Mouse (Mus musculus) lung, adult 18-20 months (tissue): ENCODE results near the gene Socs3.

Source experiments
- DNase-seq, 2 experiments: peaks; one replicate each; pipeline ENCODE4 v3.0.0; 2022; ENCODE audit warnings: mixed read lengths in 2 of 2

Gene Socs3

DNA sequence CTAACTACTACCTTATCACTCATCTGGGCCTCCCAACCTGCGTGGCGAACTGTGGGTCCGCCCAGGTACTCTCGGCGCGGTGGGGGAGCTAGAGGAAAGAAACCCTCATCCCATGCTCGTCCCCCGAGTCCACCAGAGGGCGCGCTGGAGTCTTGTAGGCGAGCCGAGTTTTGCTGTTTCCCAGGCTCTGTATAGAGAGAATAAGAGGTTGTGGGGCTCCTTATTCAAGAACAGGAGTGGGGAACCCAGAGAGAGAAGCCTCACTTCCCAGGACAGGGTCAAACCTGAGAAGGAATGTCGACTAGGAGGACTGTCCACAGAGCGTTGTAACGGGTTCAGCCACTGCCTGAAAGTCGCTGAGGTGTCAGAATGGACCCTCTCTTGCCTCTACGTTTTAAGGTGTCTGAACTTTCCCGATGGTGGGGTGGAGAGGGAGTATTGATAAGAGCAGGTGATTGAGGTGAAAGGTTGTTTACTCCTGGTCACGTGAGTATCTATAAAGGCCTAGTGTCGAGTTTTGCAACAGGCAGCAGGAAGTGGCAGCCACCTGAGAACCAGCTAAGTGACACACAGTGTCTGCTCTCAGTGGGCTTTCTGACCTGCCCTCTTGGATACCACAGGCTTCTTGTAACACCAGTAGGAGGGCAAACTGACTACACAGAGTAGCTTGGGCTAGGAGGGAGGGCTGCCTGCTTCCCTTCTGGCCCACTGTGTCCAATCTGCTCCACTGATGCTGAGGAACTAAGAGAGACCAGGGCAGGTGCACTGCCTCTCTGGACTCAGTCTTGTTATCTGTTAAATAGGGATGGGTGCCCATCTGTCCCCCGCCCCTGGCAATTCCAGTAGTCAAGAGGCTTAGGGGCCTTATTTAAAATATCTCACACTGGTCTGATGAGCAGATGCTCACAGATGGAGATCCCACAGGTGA is at the start of gene Socs3:
Gene Socs3, minus strand, starts transcription at position 103 of the 928 bp plus-strand sequence.
- DNase-seq = peak; percentile 93 to 95

DNA sequence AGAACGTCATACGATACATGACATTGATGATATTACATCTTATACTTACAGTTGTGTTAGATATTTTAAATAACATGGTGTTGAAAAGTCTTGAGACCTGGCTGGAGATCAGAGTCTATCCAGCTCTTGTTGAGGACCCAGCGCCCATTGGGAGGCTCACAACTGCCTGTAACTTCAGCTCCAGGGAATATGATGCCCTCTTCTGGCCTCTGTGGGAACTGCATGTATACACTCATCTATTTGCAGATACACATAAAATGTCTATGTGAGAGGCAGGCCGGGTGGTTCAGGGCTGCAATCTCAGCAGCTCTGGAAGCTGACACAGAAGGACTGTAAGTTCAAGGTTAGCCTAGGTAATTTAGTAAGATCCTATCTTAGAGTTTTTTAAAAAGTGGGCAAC is 48.5 kb upstream of the Socs3 start:
- peak in 1 of 2 experiments; percentile 24 for DNase-seq

DNA sequence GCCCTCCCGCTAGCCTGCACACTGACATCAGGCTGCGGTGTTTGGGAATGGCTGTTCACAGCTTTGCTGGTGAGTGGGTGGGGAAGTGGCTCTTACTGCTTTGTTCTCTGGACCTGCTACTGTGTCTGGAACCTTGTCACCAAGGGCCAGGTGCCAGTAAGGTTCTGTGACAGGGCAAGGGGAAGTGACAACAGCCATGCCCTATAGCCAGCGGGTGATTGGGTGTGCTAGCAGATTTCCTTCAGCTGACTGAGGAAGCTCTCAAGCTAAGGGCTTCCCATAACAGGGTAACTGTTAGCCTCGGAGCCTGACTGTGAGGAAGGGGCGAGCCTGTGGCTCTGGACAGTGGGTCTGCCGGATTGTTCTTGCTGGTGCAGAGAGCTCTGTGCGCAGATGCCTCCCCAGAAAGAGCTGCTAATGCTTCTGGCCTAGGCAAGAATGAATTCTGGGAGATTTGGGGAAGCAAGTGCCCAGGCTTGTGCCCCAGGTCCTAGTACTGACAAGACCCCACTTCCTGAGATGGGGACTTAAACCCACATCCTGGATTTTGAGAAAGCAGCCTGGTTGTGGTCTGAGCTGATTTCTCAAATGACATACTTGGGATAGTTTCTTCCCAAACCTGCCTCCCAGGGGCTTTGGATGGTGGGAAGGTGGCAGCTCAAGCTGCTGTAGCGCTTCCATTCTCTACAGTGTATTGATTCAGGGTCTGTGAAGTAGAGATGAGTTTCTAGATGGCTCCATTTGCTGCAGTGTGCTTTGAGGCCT is 45.7 kb upstream of the Socs3 start:
- no peak for DNase-seq

DNA sequence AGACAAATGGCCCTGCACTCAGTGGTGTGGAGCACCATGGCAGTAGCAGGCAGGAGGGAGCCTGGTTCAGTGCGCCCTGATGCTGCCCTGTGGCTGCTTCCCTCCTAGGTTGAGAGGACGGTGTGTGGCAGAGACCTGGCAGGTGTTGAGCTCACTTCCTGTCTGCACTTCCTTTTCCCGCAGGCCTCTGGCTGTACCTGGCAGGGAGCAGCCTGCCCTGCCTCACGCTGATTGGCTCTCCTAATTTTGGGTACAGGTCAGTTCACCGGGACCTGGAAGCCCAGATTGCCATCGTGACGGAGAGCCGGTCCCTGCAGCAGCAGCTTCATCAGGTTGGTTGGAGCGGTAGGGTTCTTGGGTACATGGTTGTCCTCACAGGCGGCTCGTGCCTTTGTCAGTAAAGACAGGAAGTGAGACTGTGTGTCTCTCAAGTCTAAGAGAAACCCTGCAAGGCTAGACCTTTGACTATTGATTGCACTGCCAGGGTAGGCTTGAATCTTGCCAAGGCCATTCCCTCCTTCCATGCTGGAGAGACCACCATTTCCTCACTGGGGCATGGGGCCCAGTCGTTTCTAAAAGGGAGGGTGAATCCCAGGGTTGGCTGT is 44.6 kb upstream of the Socs3 start:
- no peak for DNase-seq

DNA sequence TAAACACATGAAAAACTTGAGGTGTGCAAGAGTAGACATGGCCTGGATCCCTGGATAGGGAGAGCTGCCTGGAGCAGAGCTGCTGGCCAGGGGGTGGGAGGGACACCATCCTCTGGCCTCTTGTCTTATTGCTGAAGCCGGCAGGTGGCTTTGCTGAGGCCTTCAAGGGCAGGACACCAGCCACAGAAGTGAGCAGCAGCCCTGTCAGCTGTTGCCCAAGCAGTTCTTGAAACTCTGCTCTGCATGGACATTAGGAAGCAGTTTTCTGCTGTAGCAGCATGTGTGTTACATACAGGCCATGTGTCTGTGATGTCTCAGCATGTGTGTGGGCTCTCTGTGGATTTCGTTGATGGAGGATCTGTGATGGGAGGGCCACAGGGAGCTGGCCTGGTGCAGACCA is 43.5 kb upstream of the Socs3 start:
- DNase-seq = no peak

DNA sequence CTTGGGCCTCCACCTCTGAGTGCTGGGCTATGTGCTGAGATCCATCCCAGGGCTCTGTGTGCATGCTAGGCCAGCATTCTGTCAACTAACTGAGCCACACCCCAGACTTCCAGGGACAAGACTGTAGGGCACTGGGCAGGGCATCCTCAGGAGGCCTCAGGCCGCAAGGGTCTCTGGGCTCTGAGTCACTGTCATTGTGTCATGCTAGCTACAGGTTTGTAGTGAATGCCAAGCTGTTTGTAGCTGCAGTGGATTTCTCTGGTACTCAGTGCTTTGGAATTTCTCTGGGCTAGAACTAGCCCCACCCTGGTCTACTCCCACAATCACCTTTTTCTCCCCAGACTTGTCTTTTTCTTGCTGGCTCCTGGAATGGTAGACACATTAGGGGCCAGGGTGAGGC is 42.7 kb upstream of the Socs3 start:
- DNase-seq = no peak

DNA sequence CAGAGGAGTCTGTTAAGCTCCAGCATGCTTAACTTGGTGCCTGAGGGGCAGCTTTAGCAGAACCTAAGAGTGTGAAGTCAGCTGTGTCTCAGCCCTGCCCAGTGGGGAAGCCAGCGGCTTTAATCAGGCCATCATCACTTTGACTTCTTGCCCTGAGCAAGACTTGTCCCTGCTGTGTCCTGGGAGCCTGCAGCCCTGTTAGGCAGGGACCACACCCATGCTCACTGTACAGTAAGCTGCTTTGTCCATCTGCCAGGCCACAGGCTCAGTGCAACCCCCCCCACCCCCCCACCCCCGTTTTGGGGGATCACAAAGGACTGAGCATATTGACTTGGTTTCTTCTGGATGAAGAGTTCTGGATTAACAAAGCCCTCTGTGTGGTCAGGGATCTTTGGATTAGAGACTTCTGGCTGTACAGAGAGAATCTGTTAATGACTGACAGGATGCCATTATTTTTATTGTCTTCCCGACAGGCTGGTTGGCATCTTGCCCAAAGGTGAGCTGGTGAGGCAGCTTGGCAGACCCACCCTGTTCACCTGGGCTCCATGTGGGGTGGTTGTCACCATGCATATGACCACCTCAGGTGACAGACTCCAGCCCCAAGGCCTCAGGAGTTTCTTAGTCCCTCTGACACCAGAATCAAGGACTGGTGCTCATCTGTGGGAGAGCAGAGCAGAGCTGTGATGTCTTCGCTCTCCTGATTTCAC is 40.2 kb upstream of the Socs3 start:
- DNase-seq = no peak

DNA sequence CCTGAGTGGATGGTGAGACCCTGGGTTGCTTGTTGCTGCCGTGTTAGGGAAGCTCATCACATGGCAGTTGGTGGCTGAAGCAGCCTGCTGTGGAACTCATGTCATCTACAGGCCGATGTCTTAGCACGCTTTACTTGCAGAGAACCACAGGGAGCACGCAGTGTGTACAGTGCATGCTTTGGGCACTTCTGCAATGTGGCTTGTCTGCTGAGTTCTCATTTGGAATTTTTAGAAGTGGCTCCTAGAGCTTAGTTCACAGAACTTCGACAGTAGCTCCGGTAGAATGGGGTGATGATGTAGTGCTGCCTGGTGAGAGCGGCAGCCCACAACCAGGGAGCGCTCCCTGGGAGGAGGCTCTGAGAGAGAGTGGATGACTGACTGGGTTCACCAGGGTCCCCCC is 39.0 kb upstream of the Socs3 start:
- no peak for DNase-seq

DNA sequence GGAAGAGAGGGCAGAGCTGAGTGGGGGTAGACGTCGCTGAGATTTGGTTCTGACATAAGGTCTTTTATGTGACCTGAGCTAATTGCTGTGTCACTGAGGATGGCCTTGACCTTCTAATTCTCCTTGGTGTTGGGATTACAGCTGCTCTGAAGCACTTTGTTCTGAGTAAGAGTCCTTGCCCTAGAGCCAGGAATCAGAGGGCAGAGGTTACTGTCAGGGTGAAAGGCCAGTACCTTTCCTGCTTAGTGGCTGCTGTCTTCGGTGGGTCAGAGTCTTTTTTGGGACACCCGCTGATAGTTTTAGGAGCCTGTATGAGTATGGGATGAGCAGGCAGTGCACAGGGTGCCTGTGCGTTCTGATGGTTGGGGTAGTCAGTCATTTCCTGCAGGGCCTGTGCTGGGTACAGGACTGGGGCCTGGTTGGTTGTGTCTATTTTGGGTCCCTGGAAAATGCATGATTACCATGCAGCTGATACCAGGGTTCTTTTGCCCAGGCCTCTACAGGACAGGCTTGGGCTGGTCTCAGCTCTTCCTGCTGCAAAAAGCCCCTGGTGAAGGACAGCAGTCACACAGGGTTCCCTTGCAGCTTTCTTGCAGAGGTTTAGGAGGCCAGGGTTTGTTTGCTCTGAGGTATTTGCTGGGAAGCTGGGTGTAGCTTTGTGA is 38.4 kb upstream of the Socs3 start:
- no peak for DNase-seq

DNA sequence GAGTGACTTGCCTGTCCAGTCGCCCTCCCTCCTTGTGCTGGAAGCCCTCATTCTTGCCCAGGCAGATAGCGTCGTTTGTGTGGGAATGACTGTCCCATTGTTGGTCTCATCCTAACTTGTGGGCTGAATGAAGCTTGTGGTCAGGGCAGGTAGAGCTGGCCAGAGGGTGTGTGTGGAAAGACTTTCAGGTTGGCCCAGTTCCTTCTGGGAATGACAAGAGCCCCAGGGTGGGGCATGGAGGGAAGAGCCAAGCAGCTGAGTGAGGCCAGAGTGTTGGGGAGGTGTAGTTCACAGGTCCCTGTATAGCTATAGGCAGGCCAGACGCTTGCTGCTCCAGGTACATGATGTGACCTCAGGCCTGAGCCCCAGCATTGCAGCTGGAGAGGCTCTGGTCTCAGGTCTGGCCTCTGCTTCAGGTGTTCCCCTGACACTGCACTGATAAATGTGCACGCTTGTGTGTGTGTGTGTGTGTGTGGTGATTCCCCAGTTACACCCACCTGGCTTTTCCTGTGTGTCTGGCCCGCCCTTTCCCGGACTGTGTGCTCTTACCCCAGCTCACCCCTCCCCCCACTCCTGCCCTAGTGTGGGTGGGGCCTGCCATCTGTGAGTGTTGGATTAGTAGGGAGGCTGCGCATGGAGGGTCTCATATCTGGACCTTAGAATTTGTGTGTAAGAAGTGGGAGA is 37.8 kb upstream of the Socs3 start:
- DNase-seq = peak; percentile 61 to 68

DNA sequence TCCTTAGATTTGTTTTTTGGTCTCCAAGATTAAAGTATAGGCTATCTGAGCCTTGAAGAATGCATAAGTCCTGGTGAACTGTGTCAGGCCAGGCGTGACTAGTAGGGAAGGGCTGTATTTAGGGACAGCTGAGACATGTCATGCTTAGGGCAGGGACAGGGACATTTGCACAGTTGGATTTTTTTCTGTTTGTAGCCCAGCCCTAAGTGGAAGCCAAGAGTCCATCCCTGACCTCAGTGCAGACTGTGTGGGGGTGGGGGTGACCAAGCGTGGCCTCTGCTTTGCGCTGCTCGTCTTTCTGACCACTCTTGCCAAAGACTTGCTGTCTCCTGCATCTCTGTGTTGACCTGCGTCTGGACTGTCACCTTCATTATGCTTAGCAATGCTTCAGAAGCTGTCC is 34.4 kb upstream of the Socs3 start:
- no peak for DNase-seq

DNA sequence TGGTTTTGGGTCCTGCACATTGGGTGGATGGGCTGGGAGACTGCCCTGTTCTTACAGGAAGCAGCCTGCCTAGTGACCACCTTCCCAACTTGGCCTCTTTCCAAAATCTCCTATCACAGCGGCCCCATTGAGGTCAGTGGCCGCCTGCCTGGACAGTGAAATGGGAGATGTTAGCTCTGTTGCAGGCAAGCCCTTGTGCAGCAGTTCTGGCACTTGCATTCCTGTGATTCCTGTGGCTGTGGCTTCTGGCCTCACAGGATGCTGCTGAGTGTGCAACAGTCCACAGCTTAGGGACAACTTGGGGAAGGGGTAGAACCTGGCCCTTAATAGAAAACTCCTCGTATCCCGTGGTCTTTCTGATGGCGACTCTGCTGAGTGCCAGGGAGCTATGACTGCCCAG is 33.9 kb upstream of the Socs3 start:
- DNase-seq = no peak

DNA sequence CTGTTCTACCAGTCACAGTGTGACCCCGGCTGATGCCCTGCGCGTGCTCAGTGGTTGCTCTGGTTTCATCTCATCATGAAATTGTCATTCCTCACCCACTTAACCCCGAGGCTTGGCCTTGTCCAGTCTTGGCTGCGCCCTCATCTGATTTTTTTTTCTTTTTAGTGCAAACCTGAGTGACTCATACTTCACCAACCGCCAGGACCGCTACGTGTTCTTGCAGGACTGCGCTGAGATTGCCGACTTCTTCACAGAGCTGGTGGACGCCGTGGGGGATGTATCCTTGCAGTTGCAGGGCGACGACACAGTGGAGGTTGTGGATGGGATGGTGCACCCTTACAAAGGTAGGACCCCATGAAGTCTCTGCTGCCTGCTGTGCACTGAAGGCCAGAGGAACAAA is 33.3 kb upstream of the Socs3 start:
- no peak for DNase-seq

DNA sequence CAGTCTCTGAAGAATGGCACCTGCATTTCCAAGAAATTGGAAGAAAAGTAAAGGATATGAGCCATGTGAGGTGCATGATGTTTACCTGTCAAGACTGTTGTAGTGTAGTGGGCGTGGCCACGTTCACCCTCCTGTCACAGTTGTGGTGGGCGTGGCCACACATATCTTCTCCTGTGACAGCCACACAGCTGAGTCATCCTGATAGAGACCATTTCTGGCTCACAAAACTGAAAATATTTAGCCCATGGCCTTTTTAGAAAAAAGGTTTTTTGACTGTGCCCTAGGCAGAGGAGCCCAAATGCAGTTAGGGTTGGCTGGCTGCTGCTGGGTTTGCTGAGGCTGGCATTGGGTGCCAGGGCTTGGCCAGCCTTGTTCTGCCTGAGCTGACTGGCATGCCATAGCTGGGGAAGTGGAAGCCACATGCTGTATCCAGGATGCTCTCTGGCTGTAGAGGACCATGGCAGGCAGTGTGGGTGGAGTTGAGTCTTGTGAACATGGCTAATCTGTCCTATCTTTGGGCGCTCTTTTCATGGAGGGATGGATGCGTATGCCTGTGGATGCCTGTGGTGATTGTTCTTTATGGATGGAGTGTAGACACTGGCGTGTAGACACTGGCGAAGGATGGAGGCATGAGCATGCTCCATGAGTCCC is 30.8 kb upstream of the Socs3 start:
- no peak for DNase-seq

DNA sequence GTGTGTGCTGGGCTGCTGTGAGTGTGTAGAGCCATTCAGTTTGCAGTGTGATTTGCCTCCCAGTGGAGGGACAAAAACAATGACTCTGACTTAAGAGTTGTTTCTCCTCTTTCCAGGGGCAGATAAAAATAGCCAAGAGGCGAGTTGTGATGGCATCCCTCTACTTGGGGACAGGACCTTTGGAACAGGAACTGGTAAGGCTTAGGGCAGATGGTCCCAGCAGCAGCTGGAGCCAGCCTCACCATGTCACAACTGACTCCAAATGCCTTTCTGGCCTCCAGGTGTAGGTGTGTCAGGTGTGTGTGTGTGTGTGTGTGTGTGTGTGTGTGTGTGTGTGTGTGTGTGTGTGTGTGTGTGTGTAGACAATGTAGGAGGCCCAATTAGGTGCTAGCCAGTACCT is 30.2 kb upstream of the Socs3 start:
- no peak for DNase-seq

DNA sequence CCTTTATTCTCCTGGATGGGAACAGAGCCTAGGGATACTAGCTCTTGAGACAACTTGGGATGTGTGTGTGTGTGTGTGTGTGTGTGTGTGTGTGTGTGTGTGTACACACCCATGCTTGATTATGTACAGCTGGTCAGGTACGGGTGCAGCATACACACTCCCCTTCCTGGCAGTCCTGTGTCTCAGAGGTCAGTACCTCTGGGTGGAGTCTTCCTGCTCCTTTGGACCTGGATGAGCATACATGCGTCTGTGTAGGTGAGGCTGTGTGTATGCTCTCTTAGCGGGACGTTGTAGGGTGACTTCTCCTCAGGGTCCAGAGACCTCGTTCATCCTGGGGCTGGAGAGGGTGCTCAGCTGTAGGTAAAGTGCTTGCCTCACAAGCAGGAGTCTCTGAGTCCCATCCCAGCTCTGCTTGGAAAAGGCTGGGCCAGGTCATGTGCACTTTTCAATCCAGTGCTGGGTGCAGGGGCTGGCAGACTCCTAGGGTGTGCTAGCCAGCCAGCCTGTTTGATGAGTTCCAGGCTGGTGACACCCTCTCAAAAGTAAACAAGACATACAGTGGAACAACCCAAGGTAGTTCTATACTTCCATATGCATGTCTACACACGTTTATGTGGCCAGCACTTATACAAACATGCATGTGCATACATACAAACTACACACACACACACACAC is 29.6 kb upstream of the Socs3 start:
- DNase-seq = no peak

DNA sequence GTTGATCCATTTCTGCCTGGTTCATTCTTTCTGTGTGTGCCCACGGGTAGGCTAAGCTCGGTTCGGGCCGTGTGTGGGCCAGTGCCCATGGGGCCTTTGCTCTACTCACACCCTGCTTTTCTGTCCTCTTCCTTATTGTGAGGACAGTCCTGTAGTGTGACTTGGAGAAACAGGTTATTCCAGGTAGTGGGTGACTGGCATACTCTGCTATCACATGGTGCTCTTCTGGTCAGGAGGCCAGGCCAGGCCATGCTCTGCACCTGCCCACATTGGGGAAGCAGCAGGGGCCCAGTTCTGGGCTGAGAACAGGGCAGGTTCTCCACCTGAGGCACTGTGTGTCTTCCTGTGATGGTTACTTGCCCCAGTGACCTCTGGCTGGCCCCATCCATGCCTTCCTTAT is 28.5 kb upstream of the Socs3 start:
- DNase-seq = peak; percentile 48 to 60

DNA sequence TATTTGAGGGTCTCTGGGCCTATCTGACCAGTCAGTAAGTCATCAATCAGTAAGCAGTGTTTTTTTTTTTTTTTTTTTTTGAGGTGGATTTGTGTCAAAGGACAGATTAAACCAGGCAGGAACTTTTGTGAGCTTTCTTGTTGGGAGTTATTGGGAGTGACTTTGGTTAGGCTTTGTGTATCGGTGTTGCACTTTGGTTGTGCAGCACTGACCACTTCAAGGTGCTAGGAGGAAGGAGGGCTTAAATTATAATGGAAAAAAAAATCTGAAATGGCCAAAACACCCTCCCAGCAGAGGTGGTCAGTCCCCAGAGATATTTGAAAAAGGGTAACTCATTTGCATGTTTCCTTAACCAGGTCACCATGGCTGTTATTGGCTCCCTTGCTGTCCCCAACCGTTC is 27.2 kb upstream of the Socs3 start:
- DNase-seq = no peak

DNA sequence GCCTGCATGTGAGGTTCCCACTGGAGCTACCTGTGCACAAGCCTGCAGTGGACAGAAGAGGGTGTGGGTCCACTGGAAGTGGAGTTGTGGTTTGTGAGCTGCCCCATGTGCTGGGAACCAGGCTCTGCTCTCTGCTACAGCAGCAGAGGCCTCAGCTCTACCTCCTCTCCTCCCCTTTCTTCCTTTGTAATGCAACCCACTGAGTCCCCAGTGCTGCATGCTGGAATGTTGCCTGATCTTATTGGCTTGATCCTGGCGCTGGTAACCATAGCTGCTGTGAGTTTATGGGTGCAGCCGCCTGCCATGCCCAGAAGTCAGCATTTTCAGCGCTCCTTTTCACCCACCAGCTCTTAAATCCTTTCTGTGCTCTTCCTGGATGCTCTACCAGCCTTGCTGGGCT is 26.2 kb upstream of the Socs3 start:
- no peak for DNase-seq

DNA sequence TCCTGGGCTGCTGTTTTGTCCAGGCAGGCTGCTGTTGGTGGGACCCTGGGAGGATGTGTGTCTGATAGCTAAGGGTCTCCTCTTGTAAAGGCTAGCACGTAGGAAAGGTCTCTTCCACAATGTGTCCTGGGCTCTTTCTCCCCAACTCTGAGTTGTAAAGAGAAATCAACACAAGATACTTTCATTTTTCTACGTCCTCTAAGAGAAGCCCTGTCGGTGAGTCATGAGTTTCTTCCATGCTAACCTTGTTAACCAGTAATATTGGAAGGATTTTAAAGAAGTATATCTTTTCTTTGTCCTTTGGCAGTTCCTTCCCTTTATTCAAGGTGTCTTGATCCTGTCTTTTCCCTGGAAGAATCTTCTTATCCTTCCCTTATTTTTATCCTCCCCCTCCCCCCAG is 25.8 kb upstream of the Socs3 start:
- no peak for DNase-seq

DNA sequence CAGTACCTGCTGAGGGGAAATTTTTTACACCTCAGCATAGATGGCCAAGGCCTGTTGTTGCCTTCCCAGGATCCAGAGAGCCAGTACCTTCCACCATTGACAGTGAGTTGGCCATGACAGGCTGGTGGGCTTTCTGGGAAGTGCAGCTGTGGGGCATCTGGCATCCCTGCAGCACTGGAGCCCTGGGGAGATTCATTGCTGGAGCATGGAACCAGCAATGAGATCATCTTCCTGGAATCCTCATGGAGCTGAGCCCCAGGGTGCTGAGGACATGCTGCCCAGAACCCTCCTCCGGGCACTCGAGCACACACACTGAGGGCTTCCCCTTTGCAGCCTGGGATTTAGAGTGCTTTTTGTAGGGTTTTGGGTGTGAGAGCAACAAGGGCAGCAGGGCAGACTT is 25.4 kb upstream of the Socs3 start:
- DNase-seq = no peak
